Mouse (Mus musculus): Measurements from ENCODE around the gene Pygo2.
A peak's percentile ranks its signal among the peaks of the same experiment; 100 is the strongest.

Gene Pygo2

GRCm38 (mm10) chr3:89430171-89431159 lies at the start of gene Pygo2:
TSS of gene Pygo2 (plus strand) at chr3:89430214.
- DNase-seq (ENCODE audit: low spot score): peak; percentile 88

- DNase-seq (ENCODE audit: low spot score): no peak
Measured at GRCm38 (mm10) chr3:89380291-89380690, 49.7 kb upstream of the Pygo2 start.

- no peak for DNase-seq (ENCODE audit: low spot score)
Measured at GRCm38 (mm10) chr3:89380711-89381110, 49.3 kb upstream of the Pygo2 start.

GRCm38 (mm10) chr3:89381233-89381632 lies 48.8 kb upstream of the Pygo2 start:
- DNase-seq (ENCODE audit: low spot score): no peak

DNA sequence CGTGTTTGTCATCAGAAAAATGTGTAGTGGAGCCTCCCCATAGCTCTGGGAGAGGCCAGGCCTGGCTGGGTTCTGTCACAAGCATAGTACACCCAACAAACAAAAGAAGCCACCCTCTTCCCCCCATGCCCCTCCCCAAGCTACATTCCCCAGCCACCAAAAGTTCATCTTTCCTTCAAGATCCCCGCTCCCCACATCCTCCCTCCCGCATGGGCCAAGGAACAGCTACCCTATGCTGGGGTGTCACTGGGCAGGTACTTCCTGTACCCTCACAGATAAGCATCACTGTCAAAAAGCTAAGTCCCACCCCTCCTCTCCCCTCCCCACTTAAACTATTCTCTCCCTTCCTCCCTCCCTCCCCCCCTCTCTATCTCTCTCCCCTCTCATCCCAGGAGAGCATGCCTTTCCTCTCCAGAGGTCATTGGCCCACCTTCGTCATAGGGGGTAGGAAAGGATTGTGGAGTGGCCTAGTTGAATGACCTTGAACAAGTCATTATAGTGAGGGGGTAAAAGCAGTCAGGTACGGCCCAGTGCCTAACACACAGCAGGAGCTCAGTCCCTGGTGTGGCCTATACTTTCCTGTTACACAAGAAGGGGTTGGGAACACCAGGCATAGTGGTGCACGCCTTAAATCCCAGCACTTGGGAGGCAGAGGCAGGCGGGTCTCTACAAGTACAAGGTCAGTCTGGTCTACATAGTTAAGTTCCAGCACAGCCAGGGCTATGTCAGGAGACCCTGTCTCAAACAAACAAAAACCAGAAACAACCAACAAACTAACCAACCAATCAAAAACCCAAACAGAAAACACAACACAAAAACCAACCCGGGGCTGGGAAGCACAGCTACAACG lies 47.8 kb upstream of the Pygo2 start:
- no peak for DNase-seq (ENCODE audit: low spot score)

DNA sequence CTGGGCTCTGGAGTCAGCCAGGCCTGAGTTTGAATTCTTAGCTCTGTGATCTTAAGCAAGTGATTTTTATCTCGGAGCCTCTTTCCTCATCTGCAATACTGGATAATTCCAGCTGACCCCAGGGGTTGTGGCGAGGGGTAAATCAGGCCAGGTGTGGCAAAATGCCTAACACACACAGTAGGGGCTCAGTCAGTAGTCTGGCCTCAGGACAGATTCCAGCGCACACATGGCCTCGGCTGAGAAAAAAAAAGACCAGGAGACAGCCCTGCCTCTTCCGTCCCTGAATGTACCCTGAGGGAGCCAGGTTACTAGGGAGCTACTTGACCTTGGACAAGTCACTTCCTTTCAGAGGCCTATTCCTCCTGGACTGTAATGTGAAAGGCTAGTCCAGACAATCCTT lies 47.1 kb upstream of the Pygo2 start:
- no peak for DNase-seq (ENCODE audit: low spot score)

DNA sequence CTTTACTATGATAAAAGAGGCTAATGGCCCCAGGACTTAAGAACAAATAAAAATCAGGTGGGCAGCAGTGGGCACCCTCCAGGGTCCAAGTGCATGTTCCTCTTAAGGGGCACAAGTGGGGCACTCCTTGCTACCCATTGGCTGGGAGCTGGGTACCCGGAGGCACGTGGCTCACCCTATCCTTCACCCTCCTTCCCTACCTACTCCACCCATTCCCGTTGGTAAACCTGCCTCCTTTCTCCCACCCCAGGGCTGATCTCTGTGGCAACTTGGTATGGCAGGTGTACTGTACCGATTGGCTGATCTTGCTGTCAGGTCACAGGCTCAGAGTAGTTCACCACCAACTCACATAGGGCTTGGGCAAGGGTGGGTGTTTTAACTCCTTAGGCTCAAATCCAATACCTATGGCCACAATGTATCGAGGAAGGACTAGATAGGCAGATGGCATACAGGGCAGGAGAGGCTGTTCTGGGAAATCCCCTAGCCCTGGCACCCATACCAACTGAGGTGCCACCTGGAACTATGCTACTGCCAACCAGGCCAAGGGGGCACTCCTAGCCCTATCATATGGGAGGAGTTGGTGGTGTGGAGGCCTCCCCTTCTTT lies 46.3 kb upstream of the Pygo2 start:
- DNase-seq (ENCODE audit: low spot score): no peak

DNA sequence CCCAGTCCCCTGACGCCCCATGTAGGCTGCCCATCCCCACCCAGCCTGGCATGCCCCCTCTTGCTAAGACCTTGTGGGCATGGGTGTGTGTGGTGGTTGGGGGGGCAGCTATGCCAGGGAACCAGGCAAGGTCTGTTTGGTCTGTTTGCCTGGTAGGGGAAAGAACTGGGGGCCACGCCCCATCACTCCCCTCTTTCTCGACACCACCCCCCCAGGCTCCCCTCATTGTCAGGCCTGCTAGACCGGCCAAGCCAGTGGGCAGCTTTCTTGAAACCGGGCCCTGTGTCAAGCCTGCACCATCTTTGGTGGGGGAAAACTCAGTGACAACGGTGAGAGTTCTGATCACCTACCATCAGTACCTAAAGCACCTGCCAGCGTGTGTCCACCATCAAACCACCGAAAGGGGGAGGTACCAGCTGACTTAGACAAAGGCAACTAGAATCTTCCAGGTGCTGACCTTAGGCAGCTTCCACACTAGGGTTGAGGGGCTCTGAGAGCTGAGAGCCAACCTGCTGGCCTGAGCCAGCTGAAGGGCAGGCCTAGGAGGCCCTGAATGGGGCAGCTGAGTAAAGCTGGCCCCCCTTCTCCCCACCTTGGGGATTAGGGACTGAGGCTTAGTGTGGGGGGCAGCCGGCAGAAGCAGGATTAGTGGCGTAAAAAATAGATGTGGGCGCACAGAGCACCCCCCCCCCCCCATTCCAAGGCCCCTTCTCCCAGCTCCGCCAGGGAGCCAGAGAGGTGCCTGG lies 45.5 kb upstream of the Pygo2 start:
- DNase-seq (ENCODE audit: low spot score): no peak

DNA sequence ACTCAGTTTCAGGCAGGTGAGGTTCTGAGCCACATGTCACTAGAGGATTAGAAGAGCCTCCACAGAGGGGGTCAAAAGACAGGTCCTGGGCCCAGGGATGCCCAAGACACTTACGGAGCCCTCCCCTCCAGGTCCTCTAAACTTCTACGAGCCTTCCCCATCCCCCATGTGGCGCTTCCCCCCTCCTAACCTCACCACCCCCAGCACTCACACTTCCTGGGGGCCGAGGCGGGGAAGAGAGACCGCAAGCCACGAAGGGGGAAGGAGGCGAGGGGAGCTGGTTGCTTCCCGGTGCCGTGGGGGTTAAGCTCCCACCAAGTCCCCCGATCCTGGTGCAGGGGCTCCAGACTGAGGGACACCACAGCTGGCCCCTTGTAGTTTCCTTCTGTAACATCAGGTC lies 44.6 kb upstream of the Pygo2 start:
- no peak for DNase-seq (ENCODE audit: low spot score)

- no peak for DNase-seq (ENCODE audit: low spot score)
Measured at GRCm38 (mm10) chr3:89386438-89387420, 43.3 kb upstream of the Pygo2 start.

DNA sequence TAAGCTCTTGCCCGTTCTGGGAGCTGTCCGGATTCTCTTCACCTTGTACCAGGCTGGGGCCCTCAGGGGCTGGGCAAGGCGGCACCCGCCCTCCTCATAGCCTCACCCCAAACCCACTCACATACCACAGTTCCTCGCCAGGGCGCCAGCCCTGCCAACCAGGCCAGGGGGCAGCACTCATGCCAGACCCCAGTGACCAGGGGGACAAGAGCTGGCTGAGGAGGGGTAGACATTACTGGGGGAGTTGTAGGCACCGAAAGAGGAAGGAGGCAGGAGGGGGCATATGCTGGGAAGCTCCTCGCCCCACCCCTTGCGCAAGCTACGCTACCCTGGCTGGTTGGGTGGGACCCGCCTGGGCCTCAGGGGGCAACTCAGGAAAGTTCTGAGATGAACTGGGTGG lies 42.4 kb upstream of the Pygo2 start:
- no peak for DNase-seq (ENCODE audit: low spot score)

- DNase-seq (ENCODE audit: low spot score): no peak
Measured at GRCm38 (mm10) chr3:89388134-89388881, 41.7 kb upstream of the Pygo2 start.

GRCm38 (mm10) chr3:89388901-89389740 lies 40.9 kb upstream of the Pygo2 start:
- DNase-seq (ENCODE audit: low spot score): no peak

GRCm38 (mm10) chr3:89390111-89390515 lies 39.9 kb upstream of the Pygo2 start:
- no peak for DNase-seq (ENCODE audit: low spot score)

DNA sequence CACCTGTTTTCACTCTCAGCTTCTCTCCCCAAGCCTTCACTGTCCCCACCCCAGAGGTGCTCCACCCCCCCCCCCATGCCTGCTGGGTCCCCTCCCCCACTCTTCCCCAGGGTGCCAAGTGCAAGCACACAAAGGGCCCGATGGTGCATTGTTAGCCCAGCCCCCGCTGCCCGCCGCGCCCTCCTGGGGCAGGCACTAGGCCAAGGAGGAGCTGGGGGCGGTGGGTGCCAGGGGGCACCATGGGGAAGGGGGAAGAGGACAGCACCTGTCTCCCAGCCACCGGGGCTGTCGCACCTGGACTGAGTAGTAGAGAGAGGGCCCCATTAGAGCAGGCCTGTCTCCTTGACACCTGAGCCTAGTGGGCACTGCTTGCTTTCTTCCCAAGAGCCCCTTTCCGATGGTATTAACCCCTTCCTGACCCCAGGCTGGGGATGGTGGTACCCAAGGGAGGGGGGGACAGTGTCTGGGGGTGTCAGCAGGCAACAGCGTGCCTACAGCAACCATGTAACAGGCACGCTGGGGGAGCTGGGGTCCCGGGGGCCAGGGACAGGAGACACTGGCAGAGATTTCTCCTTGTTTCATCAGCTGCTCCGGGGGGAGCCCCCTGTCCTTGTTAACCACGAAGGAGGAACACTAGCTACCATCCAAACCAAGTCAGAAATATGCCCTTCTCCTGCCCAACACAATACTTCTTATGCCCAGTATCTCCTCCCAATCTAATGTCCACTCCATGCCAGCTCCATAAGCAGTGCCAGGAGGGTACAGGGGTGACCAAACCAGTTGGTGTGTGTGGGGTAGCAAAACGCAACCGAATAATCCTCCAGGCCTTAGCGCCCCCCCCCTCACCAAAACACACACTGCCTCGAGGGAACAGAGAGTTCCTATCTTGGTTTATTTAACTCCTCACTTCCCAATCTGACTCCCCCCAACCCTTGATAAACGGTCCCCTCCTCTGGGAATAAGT lies 39.0 kb upstream of the Pygo2 start:
- no peak for DNase-seq (ENCODE audit: low spot score)

GRCm38 (mm10) chr3:89391663-89392511 lies 38.1 kb upstream of the Pygo2 start:
- DNase-seq (ENCODE audit: low spot score): no peak

DNA sequence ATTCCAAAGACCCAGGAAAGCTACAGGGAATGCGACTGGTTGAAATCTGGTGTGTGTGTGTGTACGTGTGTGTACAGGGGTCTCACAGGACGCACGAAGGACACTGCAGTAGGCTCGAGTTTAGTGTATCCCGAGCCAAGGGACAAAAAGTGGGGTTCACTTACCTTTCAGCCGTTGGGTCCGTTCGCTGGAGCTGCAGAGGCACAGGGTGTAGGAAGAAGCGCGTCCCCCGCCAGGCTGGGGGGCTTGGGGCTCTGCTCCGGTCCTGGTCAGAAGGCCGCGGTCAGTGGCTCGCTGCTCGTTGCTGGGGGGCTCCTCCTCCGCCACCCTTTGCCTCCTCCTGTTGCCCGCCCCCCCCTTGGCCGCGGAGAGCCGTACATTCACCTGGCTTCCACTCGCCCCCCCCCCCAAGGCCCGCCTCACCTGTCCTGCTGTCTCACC lies 37.1 kb upstream of the Pygo2 start:
- DNase-seq (ENCODE audit: low spot score): no peak
